Mouse (Mus musculus) macrophage (primary cell): ENCODE results near the gene Rnase11. TPM values are rescaled to one million over a fixed set of nuclear protein-coding genes. Genes with fewer than 3 reads are reported as not detected.
"Not testable (repeated sequence)": the region's sequence is repeated elsewhere in the genome, so short reads cannot be mapped to it uniquely, and the experiment has no call there.

Source experiments
- H3K27ac ChIP-seq: fragments of 350-480 bp; formaldehyde crosslinking; 2 replicates; pipeline ENCODE4 v1.9.0; 2021
- H3K36me3 ChIP-seq: fragments of 350-480 bp; formaldehyde crosslinking; 2 replicates; pipeline ENCODE4 v1.9.0; 2021; ENCODE audit errors: inconsistent target
- H3K4me3 ChIP-seq: fragments of 350-480 bp; formaldehyde crosslinking; 2 replicates; pipeline ENCODE4 v1.9.0; 2021; ENCODE audit errors: inconsistent target
- H3K79me2 ChIP-seq: fragments of 350-480 bp; formaldehyde crosslinking; 2 replicates; pipeline ENCODE4 v1.9.0; 2021; ENCODE audit errors: inconsistent target
- WGBS: methylation state at CpG from one replicate; pipeline ENCODE4 v1.1.7; 2026; ENCODE audit warnings: inconsistent platforms; ENCODE audit not compliant: missing documents; 5-methylcytosine and 5-hydroxymethylcytosine counted together
- polyA plus RNA-seq: library from polyadenylated mRNA; stranded (reverse); fragments of 250-400 nt; gene quantifications from 3 replicates; pipeline ENCODE4 v1.2.4, GENCODE M21; 2018; ENCODE audit warnings: inconsistent platforms
- total RNA-seq, 78 experiments: library from RNA; depleted of rRNA; stranded (reverse); fragments of 250-400 nt; gene quantifications; 1 replicate in 9 of 78; 2 replicates in 24 of 78; 3 replicates in 43 of 78; 4 replicates in 2 of 78; pipeline ENCODE4 v1.2.4; 2018; ENCODE audit warnings: inconsistent platforms in 56 of 78

Rnase11 gene
- not detected for total RNA-seq (2018; cell fraction: chromatin; rRNA removed)
- not detected for total RNA-seq (2018; cell fraction: cytosol; rRNA removed)
- not detected for total RNA-seq (2018; cell fraction: nucleus; rRNA removed)
- not detected in 3 replicates for polyA plus RNA-seq

GRCm38 (mm10) chr14:51050063-51050462, at the start of gene Rnase11:
Rnase11 (minus strand) TSS chr14:51050163.
- WGBS, result 100% methylated on average over 2 of the region's 2 CpGs
- no peaks in the 10 kb centered on the region for H3K36me3 ChIP-seq
- H3K4me3 ChIP-seq, result no peak within 1 kb of the TSS
- no peak within 1 kb of the TSS for H3K27ac ChIP-seq
- H3K79me2 ChIP-seq, result no peaks in the 10 kb centered on the region

- no peak overlapping the region for H3K27ac ChIP-seq
- 95% methylated on average over 11 of the region's 11 CpGs for WGBS
These were observed 49.0 kb upstream of the Rnase11 start for GRCm38 (mm10) chr14:51098921-51099320.

GRCm38 (mm10) chr14:51098300-51098699, 48.3 kb upstream of the Rnase11 start:
- not testable (repeated sequence) for H3K27ac ChIP-seq, H3K4me3 ChIP-seq, H3K36me3 ChIP-seq
- H3K79me2 ChIP-seq, result peaks cover 48% of the 10 kb centered on the region
- 19% methylated on average over 1 of the region's 1 CpGs for WGBS

More at GRCm38 (mm10) chr14:51098921-51099320, 49.0 kb upstream of the Rnase11 start:
- H3K4me3 ChIP-seq, result no peak overlapping the region
- H3K36me3 ChIP-seq, result peaks cover 6% of the 10 kb centered on the region; the same call in 1 of the 2 replicates
- peaks cover 48% of the 10 kb centered on the region for H3K79me2 ChIP-seq

- Histone ChIP-seq H3K36me3 (no peaks in the 10 kb centered on the region), H3K79me2 (peaks cover 67% of the 10 kb centered on the region), H3K27ac (peak overlapping the region; percentile 98), H3K4me3 (no peak overlapping the region)
- WGBS, result 45% methylated on average over 9 of the region's 9 CpGs
These were observed 46.0 kb upstream of the Rnase11 start for GRCm38 (mm10) chr14:51095736-51096524.

- Histone ChIP-seq H3K4me3 (no peak overlapping the region), H3K36me3 (no peaks in the 10 kb centered on the region), H3K79me2 (peaks cover 62% of the 10 kb centered on the region), H3K27ac (peak overlapping the region; percentile 98)
- WGBS, result 75% methylated on average over 6 of the region's 9 CpGs
These were observed 45.0 kb upstream of the Rnase11 start for GRCm38 (mm10) chr14:51094921-51095320.

GRCm38 (mm10) chr14:51094096-51094875, 44.3 kb upstream of the Rnase11 start:
- 21% methylated on average over 5 of the region's 5 CpGs for WGBS
- H3K79me2 ChIP-seq, result peaks cover 56% of the 10 kb centered on the region
- peak overlapping the region; percentile 98 for H3K27ac ChIP-seq
- no peaks in the 10 kb centered on the region for H3K36me3 ChIP-seq
- H3K4me3 ChIP-seq, result no peak overlapping the region

GRCm38 (mm10) chr14:51093496-51093895, 43.5 kb upstream of the Rnase11 start:
- no peaks in the 10 kb centered on the region for H3K36me3 ChIP-seq
- no peak overlapping the region for H3K4me3 ChIP-seq
- peaks cover 48% of the 10 kb centered on the region for H3K79me2 ChIP-seq
- peak overlapping the region; percentile 98 for H3K27ac ChIP-seq
- 10% methylated on average over 3 of the region's 3 CpGs for WGBS

- WGBS, result 32% methylated on average over 8 of the region's 8 CpGs
- H3K4me3 ChIP-seq, result peak overlapping the region; percentile 72
- H3K27ac ChIP-seq, result peak overlapping the region; percentile 98
- H3K36me3 ChIP-seq, result no peaks in the 10 kb centered on the region
- peaks cover 34% of the 10 kb centered on the region for H3K79me2 ChIP-seq
These were observed 42.2 kb upstream of the Rnase11 start for GRCm38 (mm10) chr14:51092073-51092620.

GRCm38 (mm10) chr14:51090921-51091900, 41.2 kb upstream of the Rnase11 start, which contains the start of the genes Rnase4 and Ang:
Rnase4 (plus strand) TSS chr14:51091077.
Ang (plus strand) TSS chr14:51091150.
- H3K4me3 ChIP-seq, result peak within 1 kb of the TSS; percentile 72
- H3K36me3 ChIP-seq, result no peaks in the 10 kb centered on the region
- peak within 1 kb of the TSS; percentile 98 for H3K27ac ChIP-seq
- peaks cover 25% of the 10 kb centered on the region for H3K79me2 ChIP-seq
- WGBS, result 10% methylated on average over 32 of the region's 33 CpGs

GRCm38 (mm10) chr14:51090077-51090781, 40.3 kb upstream of the Rnase11 start:
- under 1% methylated on average over 27 of the region's 27 CpGs for WGBS
- H3K27ac ChIP-seq, result peak overlapping the region; percentile 98
- H3K36me3 ChIP-seq, result no peaks in the 10 kb centered on the region
- H3K79me2 ChIP-seq, result peaks cover 23% of the 10 kb centered on the region
- H3K4me3 ChIP-seq, result peak overlapping the region; percentile 72

GRCm38 (mm10) chr14:51089674-51090076, 39.7 kb upstream of the Rnase11 start:
- Histone ChIP-seq H3K79me2 (peaks cover 23% of the 10 kb centered on the region), H3K27ac (peak overlapping the region; percentile 98), H3K36me3 (no peaks in the 10 kb centered on the region), H3K4me3 (peak overlapping the region; percentile 72)
- 1% methylated on average over 10 of the region's 15 CpGs for WGBS

GRCm38 (mm10) chr14:51088970-51089673, 39.2 kb upstream of the Rnase11 start:
- H3K4me3 ChIP-seq, result peak overlapping the region; percentile 72
- H3K27ac ChIP-seq, result peak overlapping the region; percentile 98
- H3K36me3 ChIP-seq, result no peaks in the 10 kb centered on the region
- H3K79me2 ChIP-seq, result peaks cover 23% of the 10 kb centered on the region
- WGBS, result under 1% methylated on average over 33 of the region's 34 CpGs
